Mouse (Mus musculus) lung, postnatal 0 days (tissue): ENCODE measurements around the gene Mettl16. TPM values are rescaled to one million over a fixed set of nuclear protein-coding genes. Genes with fewer than 3 reads are reported as not detected.

Source experiments
- ATAC-seq: fragments of 200-750 bp; cut with Nextera tagmentation; 2 replicates; pipeline ENCODE4 v1.8.0; 2017; ENCODE audit warnings: moderate library complexity
- DNase-seq: peaks from one replicate; pipeline ENCODE4 v3.0.0-alpha.2; 2016; ENCODE audit warnings: low spot score
- H3K27ac ChIP-seq: fragments of 300-500 bp; sonication (generic); 2 replicates; pipeline ENCODE4 v1.5.1; 2014; ENCODE audit warnings: antibody characterized with exemption, mild to moderate bottlenecking, low read length, mixed read lengths
- H3K27me3 ChIP-seq: fragments of 300-500 bp; sonication (generic); replicated peaks from 2 replicates; pipeline ENCODE4 v1.6.1; 2014; ENCODE audit warnings: low read length, mixed read lengths; ENCODE audit not compliant: insufficient read depth
- H3K36me3 ChIP-seq: fragments of 300-500 bp; sonication (generic); 2 replicates; pipeline ENCODE4 v1.6.1; 2014; ENCODE audit warnings: low read length, mixed read lengths; ENCODE audit not compliant: insufficient read depth
- H3K4me1 ChIP-seq: fragments of 300-500 bp; sonication (generic); 2 replicates; pipeline ENCODE4 v1.6.1; 2014; ENCODE audit warnings: antibody characterized with exemption, low read depth, low read length, mixed read lengths; ENCODE audit not compliant: insufficient read depth
- H3K4me2 ChIP-seq: fragments of 300-500 bp; sonication (generic); replicated peaks from 2 replicates; pipeline ENCODE4 v1.6.1; 2014; ENCODE audit warnings: low read depth, mild to moderate bottlenecking, low read length, moderate library complexity, mixed read lengths
- H3K4me3 ChIP-seq: fragments of 300-500 bp; sonication (generic); 2 replicates; pipeline ENCODE4 v1.5.1; 2014; ENCODE audit warnings: low read depth, low read length
- H3K9ac ChIP-seq: fragments of 300-500 bp; sonication (generic); replicated peaks from 2 replicates; pipeline ENCODE4 v1.6.1; 2014; ENCODE audit warnings: low read depth, mild to moderate bottlenecking
- H3K9me3 ChIP-seq: fragments of 300-500 bp; sonication (generic); 2 replicates; pipeline ENCODE4 v1.6.1; 2016; ENCODE audit warnings: low read length, mixed read lengths
- CTCF ChIP-seq: IDR thresholded peaks from 2 replicates; pipeline ENCODE4 v1.5.1; 2016; ENCODE audit warnings: antibody characterized with exemption, mild to moderate bottlenecking
- EP300 ChIP-seq: IDR thresholded peaks from 2 replicates; pipeline ENCODE4 v1.6.1; 2016; ENCODE audit warnings: antibody characterized with exemption, mild to moderate bottlenecking, control low read depth
- WGBS: fragments of 180-500 bp; shearing (Covaris S2); extraction: QIAGEN DNeasy Blood & Tissue Kit; methylation state at CpG from one replicate; pipeline ENCODE4 v1.1.7; 2014; 5-methylcytosine and 5-hydroxymethylcytosine counted together
- polyA plus RNA-seq: library from polyadenylated mRNA; unstranded; fragments of >200 nt; fragmentation: Nextera tagmentation; extraction: Ambion mirVana; gene quantifications from 2 replicates; pipeline ENCODE4 v1.2.1, GENCODE M21; 2015

Gene Mettl16
- polyA plus RNA-seq, 1 experiment from 2014 or later, result 13.7 TPM

GRCm38 (mm10) chr11:74734917-74735316 is 35.7 kb upstream of the Mettl16 start:
- H3K4me2 ChIP-seq, result no peak overlapping the region
- ATAC-seq, result no peak
- TF ChIP-seq CTCF (no peak), EP300 (no peak)
- no peak overlapping the region for H3K4me3 ChIP-seq
- no peak for DNase-seq
- no peak overlapping the region for H3K9ac ChIP-seq
- no peaks in the 10 kb centered on the region for H3K36me3 ChIP-seq
- no peaks in the 10 kb centered on the region for H3K9me3 ChIP-seq
- 36% methylated on average over 7 of the region's 7 CpGs for WGBS
- H3K27ac ChIP-seq, result no peak overlapping the region
- H3K27me3 ChIP-seq, result no peaks in the 10 kb centered on the region
- H3K4me1 ChIP-seq, result no peaks in the 10 kb centered on the region

GRCm38 (mm10) chr11:74737861-74738260 is 32.8 kb upstream of the Mettl16 start:
- H3K4me3 ChIP-seq, result no peak overlapping the region
- H3K27ac ChIP-seq, result no peak overlapping the region
- H3K4me1 ChIP-seq, result no peaks in the 10 kb centered on the region
- H3K36me3 ChIP-seq, result no peaks in the 10 kb centered on the region
- H3K9me3 ChIP-seq, result no peaks in the 10 kb centered on the region
- 51% methylated on average over 3 of the region's 3 CpGs for WGBS
- ATAC-seq (no peak), DNase-seq (no peak)
- H3K4me2 ChIP-seq, result no peak overlapping the region
- TF ChIP-seq CTCF, result no peak
- no peak overlapping the region for H3K9ac ChIP-seq
- no peaks in the 10 kb centered on the region for H3K27me3 ChIP-seq

- H3K4me2 ChIP-seq, result no peak overlapping the region
- no peak overlapping the region for H3K27ac ChIP-seq
- H3K4me3 ChIP-seq, result no peak overlapping the region
- H3K4me1 ChIP-seq, result no peaks in the 10 kb centered on the region
- peak; percentile 21 for DNase-seq
- H3K27me3 ChIP-seq, result no peaks in the 10 kb centered on the region
- TF ChIP-seq EP300 (no peak), CTCF (no peak)
- no peak overlapping the region for H3K9ac ChIP-seq
- ATAC-seq, result no peak
- H3K9me3 ChIP-seq, result no peaks in the 10 kb centered on the region
- 31% methylated on average over 4 of the region's 4 CpGs for WGBS
- H3K36me3 ChIP-seq, result no peaks in the 10 kb centered on the region
These were observed 22.6 kb upstream of the Mettl16 start for GRCm38 (mm10) chr11:74748022-74748421.

GRCm38 (mm10) chr11:74749241-74749640 is 21.4 kb upstream of the Mettl16 start:
- no peak overlapping the region for H3K27ac ChIP-seq
- ATAC-seq (no peak), DNase-seq (no peak)
- H3K36me3 ChIP-seq, result no peaks in the 10 kb centered on the region
- TF ChIP-seq CTCF, result no peak
- TF ChIP-seq EP300, result no peak
- H3K4me1 ChIP-seq, result no peaks in the 10 kb centered on the region
- H3K9ac ChIP-seq, result no peak overlapping the region
- no peak overlapping the region for H3K4me3 ChIP-seq
- H3K4me2 ChIP-seq, result no peak overlapping the region
- no peaks in the 10 kb centered on the region for H3K27me3 ChIP-seq
- no peaks in the 10 kb centered on the region for H3K9me3 ChIP-seq
- 85% methylated on average over 13 of the region's 13 CpGs for WGBS

- 83% methylated on average over 7 of the region's 7 CpGs for WGBS
- no peak for TF ChIP-seq EP300
- TF ChIP-seq CTCF, result no peak
- Histone ChIP-seq H3K27me3 (no peaks in the 10 kb centered on the region), H3K9me3 (no peaks in the 10 kb centered on the region), H3K4me2 (no peak overlapping the region), H3K27ac (no peak overlapping the region), H3K4me1 (no peaks in the 10 kb centered on the region), H3K36me3 (no peaks in the 10 kb centered on the region), H3K4me3 (no peak overlapping the region), H3K9ac (no peak overlapping the region)
- DNase-seq, result no peak
- ATAC-seq, result no peak
These were observed 19.8 kb upstream of the Mettl16 start for GRCm38 (mm10) chr11:74750662-74751351.

- H3K4me3 ChIP-seq, result no peak overlapping the region
- no peaks in the 10 kb centered on the region for H3K27me3 ChIP-seq
- H3K9ac ChIP-seq, result no peak overlapping the region
- DNase-seq (no peak), ATAC-seq (no peak)
- H3K36me3 ChIP-seq, result no peaks in the 10 kb centered on the region
- no peaks in the 10 kb centered on the region for H3K4me1 ChIP-seq
- TF ChIP-seq CTCF (no peak), EP300 (no peak)
- no peak overlapping the region for H3K4me2 ChIP-seq
- 70% methylated on average over 9 of the region's 9 CpGs for WGBS
- H3K27ac ChIP-seq, result no peak overlapping the region
- H3K9me3 ChIP-seq, result no peaks in the 10 kb centered on the region
These were observed 19.1 kb upstream of the Mettl16 start for GRCm38 (mm10) chr11:74751352-74752066.
